Comparison of ENCODE assay signal across 20 mouse cellular contexts in the genomic region with DNA sequence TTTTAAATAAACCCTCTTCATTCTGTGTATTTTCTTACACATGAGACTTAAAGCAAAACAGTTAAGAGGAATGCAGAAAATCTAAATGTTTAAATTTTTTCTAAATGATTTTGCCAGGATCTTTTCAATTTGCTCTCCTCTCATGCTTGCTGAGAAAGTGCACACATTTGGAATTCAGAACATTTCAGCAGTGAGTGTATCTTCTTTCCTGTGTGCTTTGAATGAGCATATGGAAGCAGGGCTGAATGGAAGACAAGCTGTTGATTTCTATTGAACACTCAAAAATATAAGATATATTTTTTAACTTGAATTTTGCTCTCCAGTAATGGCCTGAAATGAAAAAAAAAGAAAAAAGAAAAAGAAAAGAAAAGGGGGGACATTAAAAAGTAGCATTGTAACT. TPM values are rescaled to one million over a fixed set of nuclear protein-coding genes. Genes with fewer than 3 reads are reported as not detected.
"Had no signal": no experiment of that assay in that cellular context is flagged by ENCODE, and none has a peak within 500 bp of the region (broad histone marks: within the 10 kb centered on the region; RNA-seq: fewer than 3 reads in every experiment).

No protein-coding gene starts in this region.

- ATAC-seq: midbrain, embryonic 13.5 days; midbrain, embryonic 15.5 days had no signal

- H3K4me3 ChIP-seq: midbrain, embryonic 10.5 days; midbrain, embryonic 13.5 days; midbrain, embryonic 15.5 days; myocyte; neural tube, embryonic 13.5 days; neural tube, embryonic 15.5 days had no signal

- H3K27ac ChIP-seq: midbrain, embryonic 10.5 days; midbrain, embryonic 13.5 days; midbrain, embryonic 15.5 days; neural tube, embryonic 13.5 days; neural tube, embryonic 15.5 days had no signal

- DNase-seq: lung, adult 18-20 months; lung, embryonic 14.5 days; lung, postnatal 10 days; lung, postnatal 4 days; retina, postnatal 1 day; right cerebral cortex, adult 18-20 months; right cerebral cortex, postnatal 25 days; right cerebral cortex, postnatal 4 days; spleen, adult 18-20 months; thymus, adult 2 months; thymus, postnatal 25 days; thymus, postnatal 4 days had no signal

RNA-seq across cellular contexts. Expression of a gene that starts 49.5 kb away (rescaled TPM):
- total RNA-seq: megakaryocyte, adult 5-6 weeks; megakaryocyte-erythroid progenitor cell, adult 5-6 weeks had no signal
